ENCODE assay signal across 35 mouse cellular contexts in the genomic region with DNA sequence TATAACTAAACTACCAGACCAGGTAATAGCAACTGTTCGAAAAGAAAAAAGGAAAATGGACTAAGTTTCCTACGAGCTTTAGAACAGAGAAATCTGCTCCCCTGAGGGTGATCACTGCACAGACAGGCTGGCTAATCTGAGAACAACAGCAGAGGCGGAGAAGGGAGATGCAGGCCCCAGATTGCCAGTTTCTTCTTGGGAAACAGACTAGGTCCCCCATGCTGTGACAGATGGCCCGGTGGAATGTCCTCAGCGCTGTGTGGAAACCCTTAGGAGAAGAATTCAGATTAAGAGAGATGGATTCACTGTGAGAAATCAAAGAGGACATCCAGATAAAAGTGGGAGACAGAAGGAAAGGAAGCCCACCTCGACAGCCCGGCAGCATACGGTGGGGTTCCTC. TPM values are rescaled to one million over a fixed set of nuclear protein-coding genes. Genes with fewer than 3 reads are reported as not detected.
DNase-seq lines count a peak whose midpoint lies in the region; ATAC-seq and TF ChIP-seq lines count a peak whose summit lies in the region.
"Had no signal": no experiment of that assay in that cellular context is flagged by ENCODE, and none has a peak within 500 bp of the region (broad histone marks: within the 10 kb centered on the region; RNA-seq: fewer than 3 reads in every experiment).

No protein-coding gene starts in this region.

- H3K4me1 ChIP-seq in thymus, adult 2 months (replicated peaks; ENCODE audit: control insufficient read depth, insufficient read depth, low read length) = peaks cover 17% of the 10 kb centered on the region
- H3K4me1 ChIP-seq in heart, embryonic 11.5 days (ENCODE audit: control insufficient read depth, insufficient read depth, low read length) = no peaks in the 10 kb centered on the region
- H3K4me1 ChIP-seq in neural tube, embryonic 15.5 days = no peaks in the 10 kb centered on the region
- H3K4me1 ChIP-seq: embryonic facial prominence, embryonic 12.5 days; heart, embryonic 12.5 days; hindbrain, embryonic 13.5 days; limb, embryonic 13.5 days; lung, embryonic 15.5 days; midbrain, embryonic 15.5 days; neural tube, embryonic 12.5 days; stomach, embryonic 15.5 days had no signal

- DNase-seq in cerebellum, postnatal 10 days = peak; percentile 25 to 27
- no peak for DNase-seq in cerebellum, adult 18-20 months
- DNase-seq in layer of hippocampus, adult 18-20 months (ENCODE audit: low spot score in 2 of 2) = peak; percentile 32 to 51
- no peak for DNase-seq in layer of hippocampus, adult 9-10 months (ENCODE audit: low spot score)
- DNase-seq in thymus, adult 2 months = no peak
- DNase-seq in thymus, postnatal 36 days = no peak
- DNase-seq: adrenal gland, adult 8-10 months; gastrocnemius, adult 2 months; gastrocnemius, postnatal 36 days; heart, adult 18-20 months; heart, postnatal 4 days; kidney, adult 8-10 months; kidney, postnatal 4 days; thymus, postnatal 25 days had no signal

- H3K4me3 ChIP-seq in thymus, adult 2 months (ENCODE audit: control insufficient read depth, insufficient read depth, low read length) = no peak overlapping the region
- no peak overlapping the region for H3K4me3 ChIP-seq in heart, embryonic 11.5 days (ENCODE audit: low read depth, low read length)
- no peak overlapping the region for H3K4me3 ChIP-seq in neural tube, embryonic 15.5 days (replicated peaks)
- H3K4me3 ChIP-seq: embryonic facial prominence, embryonic 12.5 days; gastrocnemius, adult 2 months; heart, embryonic 12.5 days; hindbrain, embryonic 13.5 days; left cerebral cortex, adult 2 months; limb, embryonic 13.5 days; lung, embryonic 15.5 days; midbrain, embryonic 10.5 days; midbrain, embryonic 15.5 days; neural tube, embryonic 12.5 days; stomach, embryonic 15.5 days had no signal

- H3K36me3 ChIP-seq in thymus, adult 2 months (ENCODE audit: control insufficient read depth, insufficient read depth, low read length) = peaks cover 14% of the 10 kb centered on the region
- no peaks in the 10 kb centered on the region for H3K36me3 ChIP-seq in heart, embryonic 11.5 days (ENCODE audit: control insufficient read depth, insufficient read depth, low read length)
- H3K36me3 ChIP-seq in neural tube, embryonic 15.5 days = no peaks in the 10 kb centered on the region
- H3K36me3 ChIP-seq: embryonic facial prominence, embryonic 12.5 days; heart, embryonic 12.5 days; hindbrain, embryonic 13.5 days; limb, embryonic 13.5 days; lung, embryonic 15.5 days; midbrain, embryonic 10.5 days; midbrain, embryonic 15.5 days; neural tube, embryonic 12.5 days; stomach, embryonic 15.5 days had no signal

- no peak overlapping the region for H3K9ac ChIP-seq in heart, embryonic 11.5 days (ENCODE audit: low read depth, low read length)
- no peak overlapping the region for H3K9ac ChIP-seq in neural tube, embryonic 15.5 days (replicated peaks)
- H3K9ac ChIP-seq: embryonic facial prominence, embryonic 12.5 days; heart, embryonic 12.5 days; hindbrain, embryonic 13.5 days; limb, embryonic 13.5 days; lung, embryonic 15.5 days; midbrain, embryonic 15.5 days; neural tube, embryonic 12.5 days; stomach, embryonic 15.5 days had no signal

- no peak overlapping the region for H3K4me2 ChIP-seq in heart, embryonic 11.5 days
- no peak overlapping the region for H3K4me2 ChIP-seq in neural tube, embryonic 15.5 days
- H3K4me2 ChIP-seq: embryonic facial prominence, embryonic 12.5 days; heart, embryonic 12.5 days; hindbrain, embryonic 13.5 days; limb, embryonic 13.5 days; liver, embryonic 11.5 days; lung, embryonic 15.5 days; midbrain, embryonic 15.5 days; neural tube, embryonic 12.5 days; stomach, embryonic 15.5 days had no signal

- ATAC-seq in heart, embryonic 11.5 days (replicated peaks; ENCODE audit: insufficient number of reproducible peaks, low FRiP score, low TSS enrichment) = no peak
- no peak for ATAC-seq in neural tube, embryonic 15.5 days (ENCODE audit: low FRiP score)
- ATAC-seq: forebrain, embryonic 14.5 days; intestine, embryonic 16.5 days; midbrain, embryonic 15.5 days had no signal

- peak overlapping the region; percentile 66; the same call in 1 of the 2 replicates for H3K27ac ChIP-seq in thymus, adult 2 months (ENCODE audit: control insufficient read depth, insufficient read depth, low read length)
- no peak overlapping the region for H3K27ac ChIP-seq in heart, embryonic 11.5 days (ENCODE audit: low read depth, low read length)
- H3K27ac ChIP-seq in neural tube, embryonic 15.5 days (replicated peaks) = no peak overlapping the region
- H3K27ac ChIP-seq: embryonic facial prominence, embryonic 12.5 days; gastrocnemius, adult 2 months; hindbrain, embryonic 13.5 days; kidney, postnatal 0 days; left cerebral cortex, adult 2 months; limb, embryonic 13.5 days; lung, embryonic 15.5 days; midbrain, embryonic 10.5 days; midbrain, embryonic 15.5 days; neural tube, embryonic 12.5 days; stomach, embryonic 15.5 days had no signal

- no peak for TF ChIP-seq POLR2A in thymus, adult 2 months (IDR thresholded peaks at IDR 0.05; ENCODE audit: control insufficient read depth, extremely low read depth, insufficient read depth, low read length, poor library complexity)

- no peaks in the 10 kb centered on the region for H3K9me3 ChIP-seq in heart, embryonic 11.5 days (replicated peaks; ENCODE audit: control insufficient read depth, low read length)
- no peaks in the 10 kb centered on the region for H3K9me3 ChIP-seq in neural tube, embryonic 15.5 days (replicated peaks)
- H3K9me3 ChIP-seq: embryonic facial prominence, embryonic 12.5 days; heart, embryonic 12.5 days; hindbrain, embryonic 13.5 days; limb, embryonic 13.5 days; lung, embryonic 15.5 days; midbrain, embryonic 10.5 days; midbrain, embryonic 15.5 days; neural tube, embryonic 12.5 days; stomach, embryonic 15.5 days had no signal

- WGBS in thymus, adult 2 months = 88% methylated on average over 8 of the region's 8 CpGs
- 21% methylated on average over 8 of the region's 8 CpGs for WGBS in heart, embryonic 11.5 days (ENCODE audit: insufficient replicate concordance)
- WGBS in neural tube, embryonic 15.5 days = 68% methylated on average over 8 of the region's 8 CpGs

- no peaks in the 10 kb centered on the region for H3K27me3 ChIP-seq in thymus, adult 2 months (ENCODE audit: control insufficient read depth, insufficient read depth, low read length)
- no peaks in the 10 kb centered on the region for H3K27me3 ChIP-seq in heart, embryonic 11.5 days (ENCODE audit: control insufficient read depth, insufficient read depth, low read length)
- no peaks in the 10 kb centered on the region for H3K27me3 ChIP-seq in neural tube, embryonic 15.5 days (replicated peaks)
- H3K27me3 ChIP-seq: CH12.LX; embryonic facial prominence, embryonic 12.5 days; heart, embryonic 12.5 days; hindbrain, embryonic 13.5 days; limb, embryonic 13.5 days; lung, embryonic 15.5 days; midbrain, embryonic 15.5 days; neural tube, embryonic 12.5 days; stomach, embryonic 15.5 days had no signal

- no peak for TF ChIP-seq CTCF in thymus, adult 2 months (IDR thresholded peaks at IDR 0.05; ENCODE audit: borderline replicate concordance, control insufficient read depth, extremely low read depth, insufficient read depth, low read length, poor library complexity)

RNA-seq across cellular contexts. Expression of a gene that starts 10.5 kb away (rescaled TPM):
- total RNA-seq in layer of hippocampus, adult 18-20 months (2021) = not detected
- polyA plus RNA-seq in thymus, adult 2 months (2012; rRNA removed) = 39.6 and 47.6 TPM in 2 replicates
- polyA plus RNA-seq in heart, embryonic 11.5 days (2014; fragmentation: Nextera tagmentation; extraction: Ambion mirVana) = 0.13 TPM in 1 of 2 replicates, not detected in the other
- 0.13 and 2.1 TPM in 2 replicates for polyA plus RNA-seq in neural tube, embryonic 15.5 days (2015; fragmentation: Nextera tagmentation; extraction: Ambion mirVana)
- total RNA-seq: gastrocnemius, adult 2 months; gastrocnemius, postnatal 36 days; heart, postnatal 4 days; left cerebral cortex, postnatal 25 days had no signal
- polyA plus RNA-seq: C2C12; embryonic facial prominence, embryonic 12.5 days; frontal cortex, adult 2 months; heart, embryonic 12.5 days; heart, postnatal 0 days; kidney, postnatal 0 days; midbrain, embryonic 10.5 days; midbrain, embryonic 15.5 days; neural tube, embryonic 12.5 days had no signal

RNA-seq across cellular contexts. Expression of a gene that starts 45.3 kb away (rescaled TPM):
- 10 to 100 TPM; 16.5 to 17.8 TPM for total RNA-seq in layer of hippocampus, adult 18-20 months (2021)
- 24.6 and 34.6 TPM in 2 replicates for polyA plus RNA-seq in thymus, adult 2 months (2012; rRNA removed)
- 3.2 and 3.3 TPM in 2 replicates for polyA plus RNA-seq in heart, embryonic 11.5 days (2014; fragmentation: Nextera tagmentation; extraction: Ambion mirVana)
- 1.0 and 3.4 TPM in 2 replicates for polyA plus RNA-seq in neural tube, embryonic 15.5 days (2015; fragmentation: Nextera tagmentation; extraction: Ambion mirVana)

Comparison
In these comparisons a context has a peak if more than half of its experiments do, and no peak if none do; other contexts are left out.
1. DNase-seq: peak in cerebellum, postnatal 10 days (2 of 2) and layer of hippocampus, adult 18-20 months (2 of 2); none in cerebellum, adult 18-20 months (0 of 2), layer of hippocampus, adult 9-10 months (single experiment), thymus, adult 2 months (single experiment) and thymus, postnatal 36 days (0 of 2).
2. RNA of a gene that starts 10.5 kb away (polyA plus RNA-seq): 39.6 to 47.6 TPM in thymus, adult 2 months; 0.13 to 2.1 TPM in neural tube, embryonic 15.5 days and 0.13 TPM in heart, embryonic 11.5 days; every median in the first group is over 10 times any median in the second.